Mouse (Mus musculus): ENCODE data around the gene Ndrg4.

The Ndrg4 gene

GRCm38 (mm10) chr8:95678024-95678611 is 1.3 kb downstream of the Ndrg4 start:
- in situ Hi-C loops (cut with MboI): no loop called here

DNA sequence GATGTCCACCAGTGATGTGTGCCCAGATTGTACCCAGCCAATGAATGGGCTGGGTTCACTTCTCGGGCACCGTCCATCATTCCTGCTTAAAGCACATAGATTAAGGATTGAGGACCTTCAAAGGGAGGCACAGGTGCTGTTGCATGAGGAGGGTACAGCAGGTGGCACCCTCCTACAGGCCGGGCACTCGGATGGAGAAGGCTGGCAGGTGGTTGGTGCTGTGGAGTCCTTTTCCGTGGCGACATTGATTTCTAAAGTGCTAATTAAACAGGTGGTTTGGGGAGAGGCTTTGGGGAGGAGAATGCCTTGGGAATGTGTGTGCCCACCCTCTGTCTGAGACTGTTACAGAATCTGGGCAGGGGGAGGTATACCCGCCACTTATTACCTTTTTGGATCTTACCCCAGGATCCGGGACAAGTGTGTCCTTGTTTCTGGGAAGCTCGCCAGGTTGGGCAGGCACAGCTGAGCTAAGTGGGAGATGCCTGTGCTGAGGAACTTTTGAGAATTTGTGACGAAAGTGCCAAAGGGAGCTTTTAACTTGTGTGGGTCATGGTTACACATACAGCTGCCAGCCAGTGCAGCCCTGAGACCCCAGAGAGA is 11.4 kb downstream of the Ndrg4 start:
- in situ Hi-C loops (cut with MboI): no loop called here

GRCm38 (mm10) chr8:95690929-95691541 is 14.3 kb downstream of the Ndrg4 start:
- in situ Hi-C loops (cut with MboI): no loop called here

DNA sequence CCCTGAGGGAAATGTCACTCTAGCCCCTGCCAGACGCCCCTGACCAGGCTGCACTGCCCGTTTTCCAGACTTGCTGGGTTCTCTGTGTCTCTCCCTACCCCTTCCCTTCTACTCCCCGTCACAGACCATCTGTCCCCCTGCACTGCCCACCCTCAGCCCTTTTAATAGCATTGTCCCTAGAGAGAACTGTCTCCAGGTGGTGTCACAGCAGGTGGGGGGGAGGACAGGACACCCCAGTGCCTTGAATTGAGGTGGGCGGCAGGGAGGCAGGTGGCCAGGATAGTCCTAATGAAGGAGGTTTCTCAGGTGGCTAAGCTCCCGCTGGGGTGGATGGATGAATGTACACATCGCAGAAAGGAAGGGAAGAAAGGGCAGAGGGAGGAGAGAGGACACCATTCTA is 17.9 kb downstream of the Ndrg4 start:
- in situ Hi-C loops (cut with MboI): no loop called here

GRCm38 (mm10) chr8:95696661-95697060 is 19.9 kb downstream of the Ndrg4 start:
- in situ Hi-C loops (cut with MboI): no loop called here

DNA sequence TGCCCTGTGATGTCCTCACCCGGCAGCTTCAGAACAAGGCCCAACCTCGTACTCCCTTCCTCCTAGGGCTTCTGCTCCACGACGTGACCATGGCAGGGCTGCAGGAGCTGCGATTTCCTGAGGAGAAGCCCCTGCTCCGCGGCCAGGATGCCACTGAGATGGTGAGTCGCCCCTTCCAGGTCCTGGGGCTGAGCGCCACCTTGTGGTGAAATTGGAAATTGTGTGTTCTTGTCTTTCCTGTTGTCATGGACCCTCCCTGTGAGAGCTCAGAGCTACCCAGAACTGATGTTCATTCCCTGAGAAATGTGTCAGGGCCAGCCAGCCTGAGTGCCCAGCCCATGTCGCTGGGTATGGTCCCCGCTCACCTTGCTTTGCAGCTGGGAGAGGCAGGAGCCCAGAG is 20.3 kb downstream of the Ndrg4 start:
- in situ Hi-C loops (cut with MboI): no loop called here

DNA sequence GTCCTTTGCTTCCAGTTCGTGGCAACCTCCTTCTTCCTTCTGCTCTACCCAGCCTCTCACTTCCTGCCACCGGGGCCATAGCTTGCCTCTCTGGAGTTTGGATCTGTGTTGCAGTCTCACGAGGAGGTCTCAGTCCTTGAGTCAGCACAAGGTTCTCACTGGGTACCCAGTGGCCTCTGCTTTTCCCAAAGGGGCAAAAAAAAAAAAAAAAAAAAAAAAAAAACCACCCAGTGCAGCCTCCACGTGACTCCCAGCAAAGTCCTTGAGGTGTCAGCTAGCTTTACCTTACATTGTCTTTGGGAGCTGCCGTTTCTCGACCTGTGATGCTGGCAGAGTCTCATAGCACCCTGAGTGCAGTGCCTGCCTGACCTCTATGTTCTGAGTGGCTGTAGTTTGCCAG is 21.4 kb downstream of the Ndrg4 start:
- in situ Hi-C loops (cut with MboI): no loop called here

DNA sequence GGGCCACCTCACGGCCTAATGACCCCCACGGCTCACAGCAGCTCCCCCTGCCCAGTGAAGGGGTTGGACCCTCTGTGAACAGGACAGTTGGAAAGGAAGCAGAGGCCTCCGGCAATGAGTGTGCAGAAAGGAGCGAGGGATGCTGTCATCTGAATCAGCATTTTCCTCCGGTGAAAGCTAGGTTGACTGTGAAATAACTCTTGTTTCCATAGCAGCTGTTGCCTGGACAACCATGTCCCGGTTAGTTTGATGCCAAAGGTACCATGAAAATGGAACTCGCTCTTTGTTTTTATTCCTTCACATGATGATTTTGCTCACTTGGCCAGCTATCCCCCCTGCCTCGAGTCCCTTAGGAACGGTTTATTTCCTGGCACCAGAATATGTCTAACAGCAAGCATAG is 23.5 kb downstream of the Ndrg4 start:
- in situ Hi-C loops (cut with MboI): no loop called here

DNA sequence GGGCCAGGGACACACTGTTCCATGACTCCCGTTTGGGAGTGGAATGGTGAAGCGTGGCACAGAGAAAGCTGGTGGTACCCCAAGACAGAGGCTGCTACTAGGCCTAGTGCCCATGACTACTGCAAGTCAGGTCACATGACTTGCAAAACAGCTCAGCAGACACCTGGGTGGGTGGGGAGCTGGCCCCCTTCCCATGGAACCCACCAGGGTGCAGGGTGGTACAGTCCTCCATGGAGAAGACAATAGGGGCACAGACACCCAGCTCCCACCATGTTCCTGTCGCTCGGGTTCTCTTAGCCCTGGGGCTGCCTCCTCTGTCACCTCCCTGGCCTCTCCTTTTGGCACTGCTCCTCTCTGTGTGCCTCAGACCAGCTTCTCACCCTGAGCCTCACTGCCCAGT is 25.0 kb downstream of the Ndrg4 start:
- in situ Hi-C loops (cut with MboI): no loop called here

DNA sequence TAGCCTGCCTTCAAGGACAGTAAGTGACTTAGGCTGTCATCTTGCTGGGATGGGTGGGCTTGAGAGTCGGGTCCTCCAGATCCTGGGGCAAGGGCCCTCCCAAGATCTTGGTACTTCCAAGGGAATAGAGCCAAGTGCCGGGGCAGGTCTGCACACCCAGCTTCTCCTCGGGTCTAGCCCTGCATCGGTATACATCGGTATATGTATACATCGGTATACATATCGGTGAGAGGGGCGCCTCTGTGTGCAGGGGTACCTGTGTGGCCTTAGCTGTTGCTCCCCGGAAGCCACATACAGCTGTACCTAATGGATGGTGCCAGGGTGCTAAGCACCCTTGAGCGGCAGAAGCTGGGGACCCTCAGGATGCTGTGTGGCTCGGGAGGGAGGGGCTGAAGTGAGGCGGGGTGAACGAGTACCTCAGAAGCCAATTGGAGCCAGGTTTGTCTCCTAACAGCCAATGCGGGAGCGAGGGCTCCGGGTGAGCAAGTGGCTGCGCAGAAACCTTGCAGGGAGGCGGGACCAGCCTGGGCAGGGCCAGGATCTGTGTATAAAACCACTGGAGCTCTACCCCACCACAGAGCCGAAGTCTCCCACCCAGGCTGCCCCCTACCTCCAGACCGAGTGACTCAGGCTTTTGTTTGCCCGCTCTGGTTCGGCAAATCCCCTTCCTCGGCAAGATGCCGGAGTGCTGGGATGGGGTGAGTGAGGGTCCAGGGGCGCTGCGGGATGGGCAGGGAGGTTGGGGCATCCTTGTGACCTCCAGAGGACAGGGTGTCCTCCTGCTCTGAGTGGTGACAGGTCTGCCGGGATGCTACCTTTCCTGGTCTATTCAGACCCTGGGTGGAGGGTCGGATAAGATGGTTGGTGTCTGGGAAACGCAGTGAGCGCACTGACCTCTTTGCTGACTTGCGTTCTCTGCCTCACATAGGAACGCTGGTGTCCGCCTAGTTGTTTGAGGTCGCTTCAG is 26.0 kb downstream of the Ndrg4 start:
- in situ Hi-C loops (cut with MboI): no loop called here

DNA sequence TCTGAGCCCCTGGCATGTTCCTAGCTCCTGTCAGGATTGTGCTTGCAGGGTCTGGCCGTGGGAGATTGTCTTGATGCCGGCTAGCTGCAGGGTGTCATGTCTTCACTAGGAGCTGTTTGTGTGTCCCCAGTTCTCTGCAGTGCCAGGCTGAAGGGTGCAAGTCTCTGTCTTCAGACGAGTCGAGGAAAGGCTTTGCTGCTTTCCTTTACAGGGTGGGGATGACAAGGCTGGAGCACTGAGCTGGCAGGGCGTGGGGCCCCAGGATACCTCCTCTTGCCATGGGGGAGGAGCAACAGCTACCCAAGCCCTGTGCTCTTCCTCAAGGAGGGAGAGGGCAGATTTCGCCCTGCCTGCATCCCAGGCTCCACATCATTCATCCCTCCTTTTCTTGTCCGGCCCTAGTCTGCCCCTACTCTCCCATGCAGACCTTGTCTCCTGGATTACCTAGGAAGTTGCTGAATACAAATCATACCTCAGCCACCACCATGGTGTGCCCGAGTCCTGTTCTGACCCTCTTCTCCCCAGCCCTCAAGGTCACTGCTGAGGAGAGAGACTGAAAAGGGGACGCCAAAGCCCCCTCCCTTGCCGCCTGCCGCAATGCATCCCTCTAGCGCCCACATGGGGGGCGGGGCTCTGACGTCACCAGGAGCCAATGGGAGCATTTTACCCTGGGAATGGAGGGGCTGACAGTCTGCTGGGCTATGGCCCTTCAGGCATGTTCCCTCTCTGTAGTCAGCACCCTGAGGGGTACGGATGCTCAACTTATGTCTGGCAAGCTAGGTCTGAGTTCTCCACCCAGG is 26.9 kb downstream of the Ndrg4 start:
- in situ Hi-C loops (cut with MboI): no loop called here

- in situ Hi-C loops (cut with MboI): no loop called here
Observed at GRCm38 (mm10) chr8:95704538-95704937, 27.8 kb downstream of the Ndrg4 start.

DNA sequence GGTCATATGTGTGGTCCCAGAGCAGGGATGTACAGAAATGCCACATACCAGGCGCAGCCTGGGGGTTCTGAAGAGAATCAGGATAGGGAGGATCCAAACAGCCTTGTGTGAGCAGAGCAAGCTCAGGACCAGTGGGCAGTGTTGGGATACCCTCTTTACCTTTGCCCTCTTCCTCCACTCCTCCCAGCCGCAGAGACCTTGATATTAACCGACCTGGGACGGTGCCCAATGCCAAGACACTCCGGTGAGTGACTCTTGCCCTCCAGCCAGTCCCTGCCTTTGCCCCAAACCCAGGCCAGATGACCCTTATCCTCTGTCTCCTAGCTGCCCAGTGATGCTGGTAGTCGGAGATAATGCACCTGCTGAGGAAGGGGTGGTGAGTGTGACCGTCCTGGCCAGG is 32.8 kb downstream of the Ndrg4 start:
- in situ Hi-C loops (cut with MboI): no loop called here

- in situ Hi-C loops (cut with MboI): no loop called here
Observed at GRCm38 (mm10) chr8:95711029-95711428, 34.2 kb downstream of the Ndrg4 start.

- in situ Hi-C loops (cut with MboI): no loop called here
Observed at GRCm38 (mm10) chr8:95712395-95712794, 35.6 kb downstream of the Ndrg4 start.

DNA sequence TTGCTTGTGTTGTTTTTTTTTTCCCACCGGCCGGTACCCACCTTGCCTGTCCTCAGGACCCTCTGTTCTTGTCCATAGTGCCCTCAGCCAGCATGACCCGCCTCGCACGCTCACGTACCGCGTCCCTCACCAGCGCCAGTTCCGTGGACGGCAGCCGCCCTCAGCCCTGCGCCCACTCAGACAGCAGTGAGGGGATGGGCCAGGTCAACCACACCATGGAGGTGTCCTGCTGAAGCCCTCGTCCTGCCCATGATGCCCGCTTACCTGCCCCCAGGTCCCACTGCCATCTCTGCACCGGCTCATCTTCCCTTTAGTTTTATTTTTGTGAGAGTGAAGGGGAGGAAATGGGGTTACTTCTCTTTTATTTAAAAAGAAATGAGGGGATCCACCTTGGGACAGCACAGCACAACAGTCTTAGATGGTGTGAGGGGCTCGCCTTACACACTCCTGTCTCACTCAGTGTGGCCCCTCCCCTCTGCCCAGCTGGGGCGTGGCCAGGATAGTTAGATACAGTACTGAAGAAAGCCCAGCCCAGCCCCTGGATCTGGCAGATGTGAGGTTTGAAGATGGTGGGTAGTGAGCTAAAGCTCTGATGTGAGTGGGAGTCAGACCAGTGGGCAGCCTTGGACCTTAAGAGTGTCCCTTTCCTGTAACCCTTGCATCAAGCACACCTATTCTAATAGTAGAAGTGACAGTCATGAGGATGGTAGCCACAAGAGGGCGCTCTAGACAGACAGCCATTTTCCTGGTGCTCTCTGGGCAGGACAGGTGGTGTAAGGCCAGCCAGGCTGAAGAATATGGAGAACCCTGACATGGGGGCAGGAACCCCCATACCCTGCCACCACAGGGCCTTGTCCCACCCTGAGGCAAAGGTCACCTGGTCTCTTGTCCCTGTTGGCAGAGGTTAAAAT is 36.6 kb downstream of the Ndrg4 start:
- in situ Hi-C loops (cut with MboI): no loop called here

DNA sequence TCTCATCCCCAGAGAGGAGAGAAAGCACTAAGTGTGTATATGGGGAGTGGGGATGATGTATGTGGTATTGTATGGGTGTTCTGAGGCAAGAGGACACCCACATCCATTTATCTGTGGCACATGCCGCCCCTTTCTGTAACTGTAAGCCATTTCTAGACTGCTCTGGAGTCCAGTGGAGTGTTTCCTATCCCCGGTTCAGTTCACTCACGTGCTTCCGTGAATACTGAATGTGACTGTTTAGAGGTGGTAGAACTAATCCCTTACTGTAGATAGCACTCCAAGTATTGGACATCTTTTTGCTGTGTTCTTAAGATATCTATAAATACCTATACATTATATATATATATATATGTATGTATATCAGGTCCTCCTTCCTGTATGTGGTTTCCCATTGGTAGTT is 37.6 kb downstream of the Ndrg4 start:
- in situ Hi-C loops (cut with MboI): no loop called here

- in situ Hi-C loops (cut with MboI): no loop called here
Observed at GRCm38 (mm10) chr8:95714837-95715413, 38.1 kb downstream of the Ndrg4 start.

DNA sequence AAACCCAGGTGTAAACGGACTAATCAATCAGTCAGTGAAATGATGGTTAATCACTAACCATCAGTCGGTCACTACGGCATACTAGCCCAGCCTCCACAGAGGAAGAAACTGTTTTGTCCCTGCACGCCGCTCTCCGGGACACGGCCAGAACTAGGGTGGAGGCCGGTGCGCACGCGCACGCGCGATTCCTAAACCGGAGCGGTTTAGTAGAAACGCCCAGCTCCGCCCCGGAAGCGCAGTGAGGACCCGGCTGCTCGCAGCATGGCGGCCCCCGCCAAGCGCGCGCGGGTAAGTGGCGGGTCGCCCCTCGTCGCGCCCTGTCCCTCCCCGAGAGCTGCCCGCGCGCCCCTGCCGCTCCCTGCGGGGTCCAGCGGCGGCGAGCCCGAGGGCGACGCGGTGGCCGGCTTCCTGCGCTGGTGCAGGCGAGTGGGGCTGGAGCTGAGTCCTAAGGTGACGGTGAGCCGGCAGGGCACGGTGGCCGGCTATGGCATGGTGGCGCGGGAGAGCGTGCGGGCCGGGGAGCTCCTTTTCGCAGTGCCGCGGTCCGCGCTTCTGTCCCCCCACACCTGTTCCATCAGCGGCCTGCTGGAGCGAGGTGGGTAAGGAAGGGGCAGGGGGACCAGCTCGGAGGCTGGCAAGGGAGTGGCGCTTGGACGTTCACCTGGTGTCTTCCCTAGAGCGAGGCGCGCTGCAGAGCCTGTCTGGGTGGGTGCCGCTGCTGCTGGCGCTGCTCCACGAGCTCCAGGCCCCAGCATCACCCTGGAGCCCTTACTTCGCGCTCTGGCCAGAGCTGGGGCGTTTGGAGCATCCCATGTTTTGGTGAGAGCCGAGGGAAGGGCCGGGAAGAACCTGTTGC is 39.1 kb downstream of the Ndrg4 start, which contains the start of gene Setd6:
Gene Setd6, plus strand, starts transcription at position 206 of the 856 bp plus-strand sequence.
- in situ Hi-C loops (cut with MboI): no loop called here

Data from mature B cell (primary cell).